Mouse (Mus musculus) heart, postnatal 10 days (tissue): ENCODE data around the gene Trim25. TPM values are rescaled to one million over a fixed set of nuclear protein-coding genes. Genes with fewer than 3 reads are reported as not detected.

Experiments used
- DNase-seq, 2 experiments: peaks; one replicate each; pipeline ENCODE4 v3.0.0; 2021
- intact Hi-C: fragments of 180-260 bp; cut with DNase I; formaldehyde crosslinking; loops from one replicate; pipeline ENCODE4 v1.15.1; 2025
- total RNA-seq, 2 experiments: library from RNA; stranded (reverse); gene quantifications; 2 replicates each; pipeline ENCODE4 v1.2.3; 2021

Trim25 gene
- 10 to 100 TPM; 32.9 to 33.3 TPM for total RNA-seq

DNA sequence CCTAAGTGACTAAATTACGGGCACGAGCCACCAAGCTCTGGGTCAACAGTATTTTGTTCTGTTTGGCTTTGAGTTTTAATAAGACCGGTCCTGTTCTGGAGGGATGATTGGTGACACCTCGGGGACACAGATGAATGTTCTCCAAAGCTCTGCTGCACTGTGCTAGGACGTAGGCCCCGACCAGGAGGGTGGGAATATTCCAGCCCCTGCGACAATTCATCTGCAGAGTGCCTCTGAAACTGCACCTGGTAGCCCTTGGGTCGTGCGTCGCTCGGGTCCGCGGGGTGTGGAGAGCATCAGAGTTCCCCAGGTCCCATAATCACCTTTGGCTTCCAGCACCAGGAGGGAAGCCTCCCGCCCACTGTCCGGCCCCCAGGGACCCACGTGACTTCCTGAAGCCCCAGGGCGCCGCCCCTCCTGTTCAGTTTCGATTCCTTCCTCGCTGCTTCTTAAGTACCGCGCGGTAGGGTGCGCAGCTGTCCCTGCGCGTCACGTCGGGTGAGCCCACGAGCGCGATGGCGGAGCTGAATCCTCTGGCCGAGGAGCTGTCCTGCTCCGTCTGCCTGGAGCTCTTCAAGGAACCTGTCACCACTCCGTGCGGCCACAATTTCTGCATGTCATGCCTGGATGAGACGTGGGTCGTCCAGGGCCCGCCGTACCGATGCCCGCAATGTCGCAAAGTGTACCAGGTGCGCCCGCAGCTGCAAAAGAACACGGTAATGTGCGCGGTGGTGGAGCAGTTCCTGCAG is at the start of gene Trim25:
Gene Trim25, plus strand, starts transcription at position 403 of the 749 bp plus-strand sequence.
- intact Hi-C loops = no loop called here
- DNase-seq = peak; percentile 94

GRCm38 (mm10) chr11:88949802-88950639 is 49.2 kb upstream of the Trim25 start:
- intact Hi-C loops = loop anchor here (5.0 kb wide), 1 partner anchor 43 kb away; no protein-coding TSS in a partner anchor
- DNase-seq = no peak

GRCm38 (mm10) chr11:88950640-88951250 is 48.4 kb upstream of the Trim25 start:
- no peak for DNase-seq
- intact Hi-C loops = loop anchor here (5.0 kb wide), 1 partner anchor 43 kb away; no protein-coding TSS in a partner anchor

DNA sequence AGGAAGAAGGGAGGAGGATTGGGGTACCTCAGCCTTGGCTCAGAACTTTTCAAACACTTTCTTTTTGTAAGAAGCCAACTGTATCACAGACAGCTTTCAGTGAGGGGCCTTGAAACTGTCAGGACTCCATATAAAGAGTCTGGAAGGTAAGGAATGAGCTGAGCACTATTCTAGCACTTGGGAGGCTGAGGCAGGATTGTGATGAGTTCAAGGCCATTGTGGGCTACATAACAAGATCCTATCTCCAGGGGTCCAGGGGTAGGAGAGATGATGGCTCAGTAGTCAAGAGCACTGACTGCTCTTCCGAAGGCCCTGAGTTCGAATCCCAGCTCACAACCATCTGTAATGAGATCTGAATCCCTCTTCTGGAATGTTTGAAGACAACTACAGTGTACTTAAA is 47.6 kb upstream of the Trim25 start:
- no peak for DNase-seq
- intact Hi-C loops = loop anchor here (5.0 kb wide), 1 partner anchor 44 kb away; no protein-coding TSS in a partner anchor

DNA sequence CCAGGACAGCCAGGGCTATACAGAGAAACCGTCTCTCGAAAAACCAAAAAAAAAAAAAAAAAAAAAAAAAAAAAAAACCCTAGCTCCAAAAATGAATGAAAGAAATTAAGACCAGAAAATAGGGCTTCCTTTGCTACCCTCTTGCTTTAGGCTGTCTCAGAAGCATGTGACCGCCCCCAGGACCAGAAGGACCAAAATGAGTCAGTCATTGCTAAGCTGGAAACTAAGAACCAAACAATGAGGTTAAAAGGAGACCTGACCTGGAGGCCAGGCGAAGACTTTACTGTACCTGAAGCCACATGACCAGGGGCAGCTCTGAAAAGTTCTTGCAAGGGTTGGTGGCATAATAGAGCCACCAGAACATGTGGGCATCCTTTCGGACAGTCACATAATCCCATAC is 47.1 kb upstream of the Trim25 start:
- intact Hi-C loops = loop anchor here (5.0 kb wide), 1 partner anchor 45 kb away; no protein-coding TSS in a partner anchor
- no peak for DNase-seq

GRCm38 (mm10) chr11:88953582-88953981 is 45.6 kb upstream of the Trim25 start:
- intact Hi-C loops = loop anchor here (5.0 kb wide), 1 partner anchor 46 kb away; no protein-coding TSS in a partner anchor
- no peak for DNase-seq

DNA sequence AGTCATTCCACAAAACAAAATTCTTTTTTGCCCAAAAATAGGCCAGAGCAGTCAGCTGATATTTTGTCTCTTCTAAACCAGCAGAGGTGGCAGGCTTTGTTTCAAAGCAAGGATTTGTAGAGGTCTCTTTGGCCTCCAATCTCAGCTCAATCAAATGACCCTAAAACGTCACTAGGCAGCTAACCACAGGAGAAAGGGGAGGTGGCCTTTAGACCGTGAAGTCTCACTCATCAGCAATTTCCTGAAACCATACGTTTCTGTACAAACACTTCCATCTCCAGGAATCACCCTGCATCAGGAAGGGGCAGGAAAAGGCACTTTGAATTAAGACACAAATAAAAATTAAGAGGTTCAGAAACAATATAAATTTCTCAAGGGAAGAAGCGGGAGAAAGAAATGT is 44.4 kb upstream of the Trim25 start:
- peak; percentile 21 to 36 for DNase-seq
- intact Hi-C loops = loop anchor here (1.0 to 5.0 kb wide), 2 partner anchors 48 to 107 kb away; no protein-coding TSS in a partner anchor

- intact Hi-C loops = loop anchor here (1.0 kb wide), 1 partner anchor 107 kb away; no protein-coding TSS in a partner anchor
- peak; percentile 98 to 99 for DNase-seq
Observed at GRCm38 (mm10) chr11:88955217-88955969, 43.8 kb upstream of the Trim25 start, which contains the start of gene Scpep1. Gene Scpep1, minus strand, starts transcription at chr11:88955465.

- intact Hi-C loops = no loop called here
- DNase-seq = no peak
Observed at GRCm38 (mm10) chr11:88958851-88959250, 40.3 kb upstream of the Trim25 start.

DNA sequence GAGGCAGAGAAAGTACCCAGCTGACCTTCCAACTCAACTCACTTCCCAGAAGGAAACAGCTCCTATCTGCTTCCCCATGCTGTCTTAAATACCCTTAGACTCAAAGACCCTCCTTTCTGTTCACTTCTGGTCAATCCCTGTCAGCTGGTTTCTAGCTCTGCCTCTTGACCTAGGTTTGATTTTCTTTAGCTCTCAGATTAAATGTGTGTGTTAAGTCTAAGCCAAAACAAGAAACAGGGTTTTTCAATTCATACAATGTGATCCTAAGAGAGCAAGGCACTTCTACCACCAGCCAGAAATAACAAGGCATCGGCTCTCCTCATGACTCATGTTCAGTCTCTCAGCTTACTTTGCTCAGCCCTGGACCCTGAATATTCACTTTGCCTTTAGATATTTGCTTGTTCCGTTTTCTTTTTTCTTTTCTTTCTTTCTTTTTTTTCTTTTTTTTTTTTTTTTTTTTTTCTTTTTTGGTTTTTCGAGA is 32.3 kb upstream of the Trim25 start, which contains the start of gene Elobl:
Gene Elobl, minus strand, starts transcription at position 51 of the 481 bp plus-strand sequence.
- intact Hi-C loops = no loop called here

GRCm38 (mm10) chr11:88970202-88970732 is 28.9 kb upstream of the Trim25 start, which contains the start of gene Coil:
Gene Coil, plus strand, starts transcription at chr11:88970252.
- DNase-seq = peak in 1 of 2 experiments; percentile 32
- intact Hi-C loops = no loop called here

More for the DNA sequence above, 32.3 kb upstream of the Trim25 start, which contains the start of gene Elobl:
- no peak for DNase-seq

GRCm38 (mm10) chr11:88973776-88974701 is 25.1 kb upstream of the Trim25 start:
- peak; percentile 94 to 95 for DNase-seq
- intact Hi-C loops = no loop called here

DNA sequence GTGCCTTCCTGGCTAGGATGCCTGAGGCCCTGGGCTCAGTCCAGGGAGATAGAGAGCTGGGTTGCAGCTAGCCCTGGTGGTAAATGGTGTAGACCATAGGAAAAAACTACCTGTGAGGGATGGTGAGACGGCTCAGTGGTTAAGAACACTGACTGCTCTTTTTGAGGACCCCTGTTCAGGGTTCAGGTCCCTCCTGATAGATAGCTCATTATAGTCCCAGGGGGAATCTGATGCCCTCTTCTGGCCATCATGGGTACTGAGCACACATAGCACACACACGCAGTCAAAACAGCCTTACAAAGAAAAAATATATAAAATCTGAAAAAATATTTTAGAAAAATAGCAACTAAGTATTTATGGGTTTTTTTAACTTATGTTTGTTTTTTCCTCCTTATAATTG is 22.9 kb upstream of the Trim25 start:
- DNase-seq = no peak
- intact Hi-C loops = no loop called here

GRCm38 (mm10) chr11:88977188-88977587 is 22.0 kb upstream of the Trim25 start:
- intact Hi-C loops = no loop called here
- DNase-seq = no peak

DNA sequence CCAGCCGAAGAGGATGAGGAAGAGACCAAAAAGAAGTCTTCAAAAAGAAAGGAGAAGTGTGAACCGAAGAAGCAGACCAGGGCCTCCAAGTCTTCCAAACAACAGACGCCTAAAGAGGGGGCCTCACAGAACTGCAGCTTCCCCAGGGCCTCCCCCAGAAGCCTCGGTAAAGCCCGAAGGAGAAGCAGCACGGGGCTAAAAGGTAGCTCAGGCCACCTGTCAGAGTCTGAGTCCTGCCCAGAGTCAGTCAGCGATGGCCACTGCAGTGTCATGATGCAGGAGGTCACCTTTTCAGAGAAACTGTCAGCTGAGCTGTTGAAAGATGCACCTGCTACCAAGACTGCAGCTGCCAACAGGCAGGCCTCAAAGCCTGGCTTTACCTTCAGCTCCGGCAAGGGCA is 17.8 kb upstream of the Trim25 start:
- DNase-seq = no peak
- intact Hi-C loops = no loop called here

- no peak for DNase-seq
- intact Hi-C loops = no loop called here
Observed at GRCm38 (mm10) chr11:88986616-88987015, 12.6 kb upstream of the Trim25 start.

- intact Hi-C loops = loop anchor here (1.0 kb wide), 1 partner anchor 80 kb away; no protein-coding TSS in a partner anchor
- DNase-seq = no peak
Observed at GRCm38 (mm10) chr11:88988956-88989355, 10.2 kb upstream of the Trim25 start.

GRCm38 (mm10) chr11:88989530-88989929 is 9.6 kb upstream of the Trim25 start:
- peak in 1 of 2 experiments; percentile 49 for DNase-seq
- intact Hi-C loops = loop anchor here (1.0 kb wide), 1 partner anchor 80 kb away; no protein-coding TSS in a partner anchor
